Mouse (Mus musculus) ES-Bruce4 (cell line): ENCODE measurements around the gene Clca1. TPM values are rescaled to one million over a fixed set of nuclear protein-coding genes. Genes with fewer than 3 reads are reported as not detected.

ENCODE experiments used
- H3K27ac ChIP-seq: 2 replicates; pipeline ENCODE4 v1.5.1; 2012; ENCODE audit warnings: low read length, inconsistent platforms; ENCODE audit not compliant: insufficient read depth
- H3K27me3 ChIP-seq: 2 replicates; pipeline ENCODE4 v1.6.1; 2012; ENCODE audit warnings: mild to moderate bottlenecking, low read length, inconsistent platforms; ENCODE audit not compliant: control insufficient read depth, poor library complexity, insufficient read depth, severe bottlenecking
- H3K36me3 ChIP-seq: 2 replicates; pipeline ENCODE4 v1.6.1; 2012; ENCODE audit warnings: inconsistent platforms, mild to moderate bottlenecking, low read length, moderate library complexity; ENCODE audit not compliant: control insufficient read depth, poor library complexity, insufficient read depth, severe bottlenecking
- H3K4me1 ChIP-seq: one replicate; pipeline ENCODE4 v1.8.1; 2011; ENCODE audit warnings: low read length; ENCODE audit not compliant: control insufficient read depth, insufficient read depth
- H3K4me3 ChIP-seq: 2 replicates; pipeline ENCODE4 v1.5.1; 2011; ENCODE audit warnings: low read depth, mild to moderate bottlenecking, low read length
- H3K9ac ChIP-seq: 2 replicates; pipeline ENCODE4 v1.6.1; 2012; ENCODE audit warnings: low read depth, mild to moderate bottlenecking, inconsistent platforms; ENCODE audit not compliant: poor library complexity, severe bottlenecking
- H3K9me3 ChIP-seq: replicated peaks from 2 replicates; pipeline ENCODE4 v1.6.1; 2012; ENCODE audit warnings: mild to moderate bottlenecking, low read length, inconsistent platforms; ENCODE audit not compliant: control insufficient read depth, poor library complexity, insufficient read depth, severe bottlenecking
- CTCF ChIP-seq: IDR thresholded peaks from one replicate; pipeline ENCODE4 v1.8.1; 2011; ENCODE audit warnings: low read depth, low read length
- EP300 ChIP-seq: IDR thresholded peaks from 2 replicates; pipeline ENCODE4 v1.6.1; 2011; ENCODE audit warnings: low read depth, low read length; ENCODE audit not compliant: insufficient read depth
- POLR2A ChIP-seq: IDR thresholded peaks from one replicate; pipeline ENCODE4 v1.8.1; 2011; ENCODE audit warnings: low read length; ENCODE audit not compliant: insufficient read depth
- polyA plus RNA-seq: library from polyadenylated mRNA; stranded (reverse); fragments of >200 nt; gene quantifications from 2 replicates; pipeline ENCODE4 v1.2.4, GENCODE M21; 2011; ENCODE audit warnings: low read depth; ENCODE audit not compliant: missing spikeins, insufficient read depth, insufficient read length

The Clca1 gene
- polyA plus RNA-seq, 1 experiment = not detected

DNA sequence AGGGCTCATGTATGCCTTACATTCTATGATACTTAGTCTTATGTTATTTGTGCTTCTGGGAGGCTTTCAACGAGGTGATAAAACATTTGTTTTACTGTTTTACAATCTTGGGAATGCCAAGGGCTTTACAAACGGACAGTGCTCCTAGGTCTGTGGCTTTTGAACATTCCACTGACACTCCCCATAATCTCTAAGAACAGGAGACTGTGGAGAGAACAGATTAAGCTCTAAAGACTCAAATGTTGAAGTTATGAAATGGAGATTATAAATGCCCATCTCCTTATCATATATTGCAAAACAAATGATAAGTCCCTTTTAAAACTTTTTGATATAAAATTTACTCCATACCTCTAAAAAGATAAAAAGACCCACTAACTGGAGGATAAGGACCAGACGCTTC, 6.2 kb upstream of the Clca1 start:
- Histone ChIP-seq H3K9me3 (no peaks in the 10 kb centered on the region), H3K4me3 (no peak overlapping the region), H3K4me1 (no peaks in the 10 kb centered on the region), H3K27me3 (no peaks in the 10 kb centered on the region), H3K9ac (no peak overlapping the region), H3K36me3 (no peaks in the 10 kb centered on the region), H3K27ac (no peak overlapping the region)
- TF ChIP-seq POLR2A (no peak), CTCF (no peak), EP300 (no peak)

DNA sequence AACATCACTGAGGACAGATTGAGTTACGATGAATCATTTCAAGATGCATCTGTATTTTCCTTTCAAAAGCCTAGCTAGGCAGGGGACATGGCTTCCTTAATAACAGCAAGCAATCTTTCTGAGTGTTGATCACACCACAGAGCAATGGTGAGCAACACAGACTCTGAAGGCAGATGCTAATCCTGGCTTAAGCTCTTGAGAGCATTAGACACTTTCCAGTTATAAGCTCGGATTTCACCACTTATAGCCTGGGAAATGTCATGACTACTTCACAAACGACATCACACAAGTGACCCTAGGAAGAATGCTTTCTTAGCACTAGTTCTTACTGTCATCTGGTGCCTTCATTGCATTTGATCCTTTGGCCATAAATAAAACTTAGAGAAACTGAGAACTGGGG, 4.5 kb downstream of the Clca1 start:
- Histone ChIP-seq H3K27me3 (no peaks in the 10 kb centered on the region), H3K9me3 (no peaks in the 10 kb centered on the region)
- TF ChIP-seq CTCF = no peak
- no peak for TF ChIP-seq POLR2A
- no peak for TF ChIP-seq EP300

DNA sequence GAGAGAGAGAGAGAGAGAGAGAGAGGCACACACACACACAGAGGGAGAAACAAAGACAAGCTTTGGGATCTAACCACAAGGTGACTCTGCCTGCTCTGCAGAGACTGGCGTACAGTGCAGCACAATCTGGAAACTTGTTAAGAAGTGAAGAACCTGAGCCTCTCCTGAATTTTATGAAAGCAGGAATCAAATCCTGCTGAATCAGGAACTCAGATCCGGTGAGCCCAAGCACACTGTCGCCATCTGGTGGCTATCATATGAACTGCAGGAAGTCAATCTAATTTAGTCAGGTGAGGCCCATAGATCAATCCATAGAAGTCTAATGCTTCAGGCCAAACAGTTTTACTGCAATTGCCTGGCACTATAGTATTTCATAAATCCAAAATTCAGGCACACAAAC, 5.8 kb downstream of the Clca1 start:
- Histone ChIP-seq H3K36me3 (no peaks in the 10 kb centered on the region), H3K4me3 (no peak overlapping the region), H3K27me3 (no peaks in the 10 kb centered on the region), H3K9me3 (no peaks in the 10 kb centered on the region), H3K9ac (no peak overlapping the region), H3K27ac (no peak overlapping the region), H3K4me1 (no peaks in the 10 kb centered on the region)
- TF ChIP-seq EP300 = no peak
- TF ChIP-seq CTCF = peak; percentile 53

More for the DNA sequence above, 4.5 kb downstream of the Clca1 start:
- H3K4me1 ChIP-seq = no peaks in the 10 kb centered on the region
- H3K36me3 ChIP-seq = no peaks in the 10 kb centered on the region
- H3K4me3 ChIP-seq = no peak overlapping the region
- no peak overlapping the region for H3K9ac ChIP-seq
- no peak overlapping the region for H3K27ac ChIP-seq

DNA sequence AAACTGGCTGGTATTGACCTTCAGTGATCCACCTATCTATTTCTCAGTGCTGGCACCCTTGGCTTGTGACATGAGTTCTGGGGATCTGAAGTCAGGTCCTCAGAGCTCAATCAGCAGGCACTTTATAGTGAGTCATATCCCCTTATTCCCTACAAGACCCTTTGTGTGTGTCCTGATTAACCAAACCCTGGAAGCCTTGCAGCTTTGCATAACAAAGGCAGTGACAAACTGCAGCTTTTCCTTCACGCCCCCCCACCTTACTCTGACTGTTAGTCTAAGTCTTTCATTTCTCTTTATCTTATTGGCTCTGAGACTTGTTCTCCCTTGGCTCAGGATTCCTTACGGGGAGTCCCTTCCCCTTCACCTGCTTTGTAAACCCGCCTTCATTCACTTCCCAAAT, 14.8 kb downstream of the Clca1 start:
- Histone ChIP-seq H3K4me3 (no peak overlapping the region), H3K9me3 (no peaks in the 10 kb centered on the region), H3K36me3 (no peaks in the 10 kb centered on the region), H3K9ac (no peak overlapping the region), H3K27ac (no peak overlapping the region), H3K4me1 (peaks cover 2% of the 10 kb centered on the region), H3K27me3 (no peaks in the 10 kb centered on the region)
- TF ChIP-seq POLR2A (no peak), CTCF (no peak), EP300 (no peak)

DNA sequence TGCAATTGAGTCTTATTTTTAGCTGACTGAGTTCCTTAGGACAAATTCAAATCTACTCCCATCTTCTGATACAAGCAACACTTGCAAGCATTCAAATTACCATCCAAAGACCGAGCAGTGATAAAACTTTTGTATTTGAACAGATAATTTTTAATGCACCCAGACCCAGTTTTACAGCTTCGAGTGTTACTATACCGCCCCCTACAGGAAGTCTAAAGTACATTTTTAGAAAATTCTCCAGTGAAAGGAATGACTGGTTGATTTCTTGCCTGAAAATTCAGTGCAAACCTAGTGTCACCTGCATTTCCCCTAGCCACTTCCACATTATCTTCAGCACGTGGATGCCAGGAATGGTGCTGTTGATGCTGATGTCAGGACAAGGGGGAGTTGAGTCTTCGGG, 28.2 kb downstream of the Clca1 start:
- no peak for TF ChIP-seq POLR2A
- no peak for TF ChIP-seq CTCF
- no peak for TF ChIP-seq EP300

DNA sequence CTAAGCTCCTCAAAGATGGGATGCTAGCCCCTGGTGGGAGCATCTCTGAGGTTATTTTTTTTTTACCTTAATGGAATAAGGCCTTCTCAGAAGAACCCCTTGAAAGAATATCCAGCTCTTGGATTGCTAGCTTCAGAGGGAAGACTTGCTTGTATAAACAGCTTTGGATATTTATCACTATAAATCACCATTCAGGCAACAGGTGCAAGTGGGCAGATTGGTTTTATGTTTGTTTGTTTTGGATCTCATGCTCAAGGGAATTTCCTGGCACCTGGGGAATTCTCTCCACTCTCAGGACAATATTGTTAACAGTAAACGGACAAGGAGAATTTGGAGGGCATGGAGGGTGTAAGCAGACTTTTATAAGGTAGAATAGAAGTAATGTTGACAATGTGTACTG, 31.7 kb downstream of the Clca1 start:
- no peak for TF ChIP-seq EP300
- no peak for TF ChIP-seq CTCF
- TF ChIP-seq POLR2A = no peak
- no peaks in the 10 kb centered on the region for H3K27me3 ChIP-seq
- H3K4me1 ChIP-seq = no peaks in the 10 kb centered on the region
- no peaks in the 10 kb centered on the region for H3K9me3 ChIP-seq
- H3K9ac ChIP-seq = no peak overlapping the region
- no peak overlapping the region for H3K4me3 ChIP-seq
- no peaks in the 10 kb centered on the region for H3K36me3 ChIP-seq
- H3K27ac ChIP-seq = no peak overlapping the region

More for the DNA sequence above, 28.2 kb downstream of the Clca1 start:
- H3K27me3 ChIP-seq = no peaks in the 10 kb centered on the region
- H3K27ac ChIP-seq = no peak overlapping the region
- no peak overlapping the region for H3K9ac ChIP-seq
- no peak overlapping the region for H3K4me3 ChIP-seq
- no peaks in the 10 kb centered on the region for H3K9me3 ChIP-seq
- H3K36me3 ChIP-seq = no peaks in the 10 kb centered on the region
- no peaks in the 10 kb centered on the region for H3K4me1 ChIP-seq

DNA sequence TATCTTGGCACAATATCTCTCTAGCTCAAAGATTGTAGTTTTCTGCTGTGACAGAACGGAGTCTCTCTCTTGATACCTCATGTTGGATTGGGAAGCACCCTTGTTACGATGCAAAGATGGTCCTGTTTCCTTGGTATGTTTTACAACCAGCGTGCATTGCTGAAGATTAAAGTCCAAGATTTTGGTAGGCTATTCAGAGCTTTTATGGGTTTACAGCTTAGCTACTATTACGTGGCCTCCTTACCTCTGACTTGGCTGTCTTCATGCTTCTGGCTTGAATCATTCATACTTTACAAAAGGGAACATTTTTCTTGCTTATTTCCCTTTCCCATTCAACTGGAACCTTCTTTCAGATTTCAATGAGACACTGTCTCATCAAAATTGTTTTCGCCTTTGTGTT, 39.5 kb downstream of the Clca1 start:
- no peak overlapping the region for H3K27ac ChIP-seq
- no peak overlapping the region for H3K4me3 ChIP-seq
- H3K9me3 ChIP-seq = no peaks in the 10 kb centered on the region
- no peaks in the 10 kb centered on the region for H3K36me3 ChIP-seq
- no peak overlapping the region for H3K9ac ChIP-seq
- H3K4me1 ChIP-seq = no peaks in the 10 kb centered on the region
- H3K27me3 ChIP-seq = no peaks in the 10 kb centered on the region
- TF ChIP-seq EP300 = no peak
- TF ChIP-seq CTCF = no peak
- no peak for TF ChIP-seq POLR2A
